Mouse (Mus musculus): ENCODE data around the gene Syne1. TPM values are rescaled to one million over a fixed set of nuclear protein-coding genes. Genes with fewer than 3 reads are reported as not detected.

Gene Syne1
- polyA plus RNA-seq, 1 experiment from 2014 or later, result 7.8 TPM

GRCm38 (mm10) chr10:5288262-5288661, 263.0 kb downstream of the Syne1 start:
- ATAC-seq (ENCODE audit: insufficient read depth, low FRiP score, low read depth), result no peak
- H3K9ac ChIP-seq, result no peak overlapping the region
- peaks cover 2% of the 10 kb centered on the region for H3K9me3 ChIP-seq
- no peaks in the 10 kb centered on the region for H3K27me3 ChIP-seq (replicated peaks)
- peak overlapping the region; percentile 39 for H3K4me3 ChIP-seq (replicated peaks)
- no peaks in the 10 kb centered on the region for H3K4me1 ChIP-seq
- 23% methylated on average over 6 of the region's 6 CpGs for WGBS
- peak overlapping the region; percentile 46 for H3K4me2 ChIP-seq
- no peaks in the 10 kb centered on the region for H3K36me3 ChIP-seq
- peak overlapping the region; percentile 93; the same call in 1 of the 2 replicates for H3K27ac ChIP-seq

- ATAC-seq (ENCODE audit: insufficient read depth, low FRiP score, low read depth), result no peak
- 66% methylated on average over 5 of the region's 5 CpGs for WGBS
- Histone ChIP-seq H3K27me3 (replicated peaks) (no peaks in the 10 kb centered on the region), H3K4me2 (no peak overlapping the region), H3K36me3 (no peaks in the 10 kb centered on the region), H3K4me3 (replicated peaks) (no peak overlapping the region), H3K4me1 (no peaks in the 10 kb centered on the region), H3K27ac (no peak overlapping the region), H3K9me3 (no peaks in the 10 kb centered on the region), H3K9ac (no peak overlapping the region)
These were observed 275.5 kb downstream of the Syne1 start for GRCm38 (mm10) chr10:5275769-5276168.

- no peak overlapping the region for H3K27ac ChIP-seq
- H3K36me3 ChIP-seq, result no peaks in the 10 kb centered on the region
- H3K9me3 ChIP-seq, result no peaks in the 10 kb centered on the region
- no peak for ATAC-seq (ENCODE audit: insufficient read depth, low FRiP score, low read depth)
- H3K4me1 ChIP-seq, result no peaks in the 10 kb centered on the region
- 88% methylated on average over 2 of the region's 2 CpGs for WGBS
- H3K4me2 ChIP-seq, result no peak overlapping the region
- H3K9ac ChIP-seq, result no peak overlapping the region
- H3K4me3 ChIP-seq (replicated peaks), result no peak overlapping the region
- no peaks in the 10 kb centered on the region for H3K27me3 ChIP-seq (replicated peaks)
These were observed 280.6 kb downstream of the Syne1 start for GRCm38 (mm10) chr10:5270641-5271040.

- H3K36me3 ChIP-seq, result peaks cover 2% of the 10 kb centered on the region; the same call in 1 of the 2 replicates
- no peak overlapping the region for H3K4me3 ChIP-seq (replicated peaks)
- no peak overlapping the region for H3K27ac ChIP-seq
- H3K9ac ChIP-seq, result no peak overlapping the region
- H3K4me1 ChIP-seq, result no peaks in the 10 kb centered on the region
- no peak for ATAC-seq (ENCODE audit: insufficient read depth, low FRiP score, low read depth)
- H3K4me2 ChIP-seq, result no peak overlapping the region
- WGBS, result 63% methylated on average over 10 of the region's 10 CpGs
- H3K9me3 ChIP-seq, result no peaks in the 10 kb centered on the region
- no peaks in the 10 kb centered on the region for H3K27me3 ChIP-seq (replicated peaks)
These were observed 286.9 kb downstream of the Syne1 start for GRCm38 (mm10) chr10:5264418-5264817.

GRCm38 (mm10) chr10:5262636-5263035, 288.6 kb downstream of the Syne1 start:
- H3K4me2 ChIP-seq, result no peak overlapping the region
- no peaks in the 10 kb centered on the region for H3K9me3 ChIP-seq
- H3K27me3 ChIP-seq (replicated peaks), result no peaks in the 10 kb centered on the region
- 68% methylated on average over 8 of the region's 8 CpGs for WGBS
- no peaks in the 10 kb centered on the region for H3K4me1 ChIP-seq
- H3K9ac ChIP-seq, result no peak overlapping the region
- H3K4me3 ChIP-seq (replicated peaks), result no peak overlapping the region
- no peak overlapping the region for H3K27ac ChIP-seq
- ATAC-seq (ENCODE audit: insufficient read depth, low FRiP score, low read depth), result no peak
- H3K36me3 ChIP-seq, result peaks cover 7% of the 10 kb centered on the region; the same call in 1 of the 2 replicates

- H3K27me3 ChIP-seq (replicated peaks), result no peaks in the 10 kb centered on the region
- no peak overlapping the region for H3K4me3 ChIP-seq (replicated peaks)
- no peaks in the 10 kb centered on the region for H3K9me3 ChIP-seq
- ATAC-seq (ENCODE audit: insufficient read depth, low FRiP score, low read depth), result no peak
- H3K27ac ChIP-seq, result no peak overlapping the region
- no peaks in the 10 kb centered on the region for H3K4me1 ChIP-seq
- H3K36me3 ChIP-seq, result peaks cover 7% of the 10 kb centered on the region
- H3K4me2 ChIP-seq, result no peak overlapping the region
- H3K9ac ChIP-seq, result no peak overlapping the region
These were observed 294.6 kb downstream of the Syne1 start for GRCm38 (mm10) chr10:5256686-5257085.

- Histone ChIP-seq H3K4me1 (no peaks in the 10 kb centered on the region), H3K27me3 (replicated peaks) (no peaks in the 10 kb centered on the region), H3K9me3 (no peaks in the 10 kb centered on the region), H3K36me3 (peaks cover 7% of the 10 kb centered on the region), H3K4me2 (no peak overlapping the region), H3K9ac (no peak overlapping the region), H3K4me3 (replicated peaks) (no peak overlapping the region), H3K27ac (peak overlapping the region; percentile 49)
- no peak for ATAC-seq (ENCODE audit: insufficient read depth, low FRiP score, low read depth)
These were observed 297.5 kb downstream of the Syne1 start for GRCm38 (mm10) chr10:5253752-5254151.

GRCm38 (mm10) chr10:5250702-5251101, 300.6 kb downstream of the Syne1 start:
- no peak for ATAC-seq (ENCODE audit: insufficient read depth, low FRiP score, low read depth)
- Histone ChIP-seq H3K4me1 (no peaks in the 10 kb centered on the region), H3K9me3 (no peaks in the 10 kb centered on the region), H3K36me3 (peaks cover 6% of the 10 kb centered on the region; the same call in 1 of the 2 replicates), H3K27ac (no peak overlapping the region), H3K27me3 (replicated peaks) (no peaks in the 10 kb centered on the region), H3K4me2 (no peak overlapping the region), H3K4me3 (replicated peaks) (no peak overlapping the region), H3K9ac (no peak overlapping the region)
- WGBS, result 46% methylated on average over 10 of the region's 10 CpGs

- H3K9me3 ChIP-seq, result no peaks in the 10 kb centered on the region
- WGBS, result 78% methylated on average over 4 of the region's 4 CpGs
- no peaks in the 10 kb centered on the region for H3K4me1 ChIP-seq
- no peaks in the 10 kb centered on the region for H3K36me3 ChIP-seq
- no peak overlapping the region for H3K4me3 ChIP-seq (replicated peaks)
- no peak overlapping the region for H3K9ac ChIP-seq
- no peak for ATAC-seq (ENCODE audit: insufficient read depth, low FRiP score, low read depth)
- H3K4me2 ChIP-seq, result no peak overlapping the region
- no peaks in the 10 kb centered on the region for H3K27me3 ChIP-seq (replicated peaks)
- no peak overlapping the region for H3K27ac ChIP-seq
These were observed 311.6 kb downstream of the Syne1 start for GRCm38 (mm10) chr10:5239680-5240079.

GRCm38 (mm10) chr10:5236926-5237325, 314.4 kb downstream of the Syne1 start:
- H3K27ac ChIP-seq, result no peak overlapping the region
- no peak overlapping the region for H3K4me2 ChIP-seq
- no peaks in the 10 kb centered on the region for H3K27me3 ChIP-seq (replicated peaks)
- no peak for ATAC-seq (ENCODE audit: insufficient read depth, low FRiP score, low read depth)
- no peak overlapping the region for H3K9ac ChIP-seq
- no peak overlapping the region for H3K4me3 ChIP-seq (replicated peaks)
- no peaks in the 10 kb centered on the region for H3K9me3 ChIP-seq
- no peaks in the 10 kb centered on the region for H3K4me1 ChIP-seq
- H3K36me3 ChIP-seq, result no peaks in the 10 kb centered on the region
- 51% methylated on average over 4 of the region's 4 CpGs for WGBS

- Histone ChIP-seq H3K4me1 (no peaks in the 10 kb centered on the region), H3K27ac (no peak overlapping the region), H3K4me3 (replicated peaks) (no peak overlapping the region), H3K9me3 (no peaks in the 10 kb centered on the region), H3K36me3 (no peaks in the 10 kb centered on the region), H3K9ac (no peak overlapping the region), H3K4me2 (no peak overlapping the region), H3K27me3 (replicated peaks) (no peaks in the 10 kb centered on the region)
- no peak for ATAC-seq (ENCODE audit: insufficient read depth, low FRiP score, low read depth)
- 78% methylated on average over 3 of the region's 3 CpGs for WGBS
These were observed 315.1 kb downstream of the Syne1 start for GRCm38 (mm10) chr10:5236171-5236570.

GRCm38 (mm10) chr10:5234721-5235501, 316.4 kb downstream of the Syne1 start:
- 68% methylated on average over 9 of the region's 9 CpGs for WGBS

More at GRCm38 (mm10) chr10:5234721-5235501, 316.4 kb downstream of the Syne1 start:
- no peak overlapping the region for H3K4me2 ChIP-seq
- H3K9ac ChIP-seq, result no peak overlapping the region
- H3K36me3 ChIP-seq, result no peaks in the 10 kb centered on the region
- H3K27me3 ChIP-seq (replicated peaks), result no peaks in the 10 kb centered on the region
- no peak overlapping the region for H3K27ac ChIP-seq
- no peaks in the 10 kb centered on the region for H3K9me3 ChIP-seq
- ATAC-seq (ENCODE audit: insufficient read depth, low FRiP score, low read depth), result no peak
- H3K4me3 ChIP-seq (replicated peaks), result no peak overlapping the region
- no peaks in the 10 kb centered on the region for H3K4me1 ChIP-seq
